Mouse (Mus musculus): ENCODE data around the gene Irgc1. TPM values are rescaled to one million over a fixed set of nuclear protein-coding genes. Genes with fewer than 3 reads are reported as not detected.

Gene Irgc1
- polyA plus RNA-seq, 1 experiment from 2014 or later: not detected

DNA sequence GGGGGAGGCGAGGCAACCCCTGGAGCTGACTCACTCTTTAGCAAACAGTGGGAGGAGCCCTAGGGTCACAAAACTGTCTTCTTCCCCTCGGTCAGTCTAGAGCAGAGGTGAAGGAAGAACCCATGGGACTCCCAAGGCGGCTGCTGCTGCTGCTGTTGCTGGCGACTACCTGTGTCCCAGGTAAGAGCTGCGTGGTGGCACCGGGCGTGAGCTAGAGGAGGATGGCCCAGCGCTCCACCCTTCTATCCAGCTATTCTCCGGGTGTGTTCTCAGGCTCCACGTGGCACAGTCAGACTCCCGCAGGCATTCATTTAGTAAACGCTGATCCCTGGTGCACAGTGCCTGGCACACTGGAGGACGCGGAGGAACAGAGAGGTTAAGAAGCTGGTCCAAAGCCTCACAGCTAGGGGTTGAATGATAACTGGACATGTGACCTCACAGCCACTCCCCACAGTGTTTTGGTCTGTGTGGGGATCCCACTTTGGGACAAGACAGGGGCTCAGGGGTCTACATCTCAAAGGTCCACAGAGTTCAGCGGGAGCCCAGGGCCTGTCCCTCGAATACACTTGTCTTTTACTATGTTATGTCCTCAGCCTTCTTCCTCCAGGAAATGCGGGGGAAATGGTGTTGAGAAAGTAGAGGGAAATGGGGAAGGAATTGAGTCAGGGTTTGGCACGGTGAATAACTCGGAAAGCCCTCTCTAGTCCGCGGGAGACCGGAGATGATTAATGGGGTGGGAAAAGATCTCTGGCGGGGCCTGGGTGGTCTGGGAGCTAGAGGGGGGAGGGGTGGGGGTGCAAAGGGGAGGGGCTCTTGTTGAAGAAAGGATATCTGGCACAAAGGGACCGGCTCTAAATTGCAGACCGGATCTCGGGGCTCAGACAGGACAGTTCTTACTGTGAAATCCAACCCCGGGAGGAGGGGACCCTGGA lies 10.6 kb upstream of the Irgc1 start, which contains the start of gene Plaur:
Gene Plaur, plus strand, starts transcription at position 97 of the 932 bp plus-strand sequence.
- H3K9me3 ChIP-seq (ENCODE audit: control insufficient read depth, low read length): no peaks in the 10 kb centered on the region
- H3K9ac ChIP-seq (ENCODE audit: low read depth, low read length): no peak within 1 kb of the TSS
- peak; percentile 54; the same call in 1 of the 2 replicates for ATAC-seq
- H3K27me3 ChIP-seq (replicated peaks; ENCODE audit: control insufficient read depth, insufficient read depth, low read length): no peaks in the 10 kb centered on the region; the same call in 1 of the 2 replicates
- H3K4me2 ChIP-seq (ENCODE audit: low read length): peak within 1 kb of the TSS; percentile 8
- WGBS: 9% methylated on average over 26 of the region's 27 CpGs
- no peaks in the 10 kb centered on the region for H3K36me3 ChIP-seq (ENCODE audit: control insufficient read depth, insufficient read depth, low read length)
- H3K27ac ChIP-seq (ENCODE audit: low read depth, low read length): no peak within 1 kb of the TSS
- H3K4me3 ChIP-seq (ENCODE audit: low read length): no peak within 1 kb of the TSS
- H3K4me1 ChIP-seq (ENCODE audit: control insufficient read depth, insufficient read depth, low read depth, low read length): peaks cover 3% of the 10 kb centered on the region; the same call in 1 of the 2 replicates

DNA sequence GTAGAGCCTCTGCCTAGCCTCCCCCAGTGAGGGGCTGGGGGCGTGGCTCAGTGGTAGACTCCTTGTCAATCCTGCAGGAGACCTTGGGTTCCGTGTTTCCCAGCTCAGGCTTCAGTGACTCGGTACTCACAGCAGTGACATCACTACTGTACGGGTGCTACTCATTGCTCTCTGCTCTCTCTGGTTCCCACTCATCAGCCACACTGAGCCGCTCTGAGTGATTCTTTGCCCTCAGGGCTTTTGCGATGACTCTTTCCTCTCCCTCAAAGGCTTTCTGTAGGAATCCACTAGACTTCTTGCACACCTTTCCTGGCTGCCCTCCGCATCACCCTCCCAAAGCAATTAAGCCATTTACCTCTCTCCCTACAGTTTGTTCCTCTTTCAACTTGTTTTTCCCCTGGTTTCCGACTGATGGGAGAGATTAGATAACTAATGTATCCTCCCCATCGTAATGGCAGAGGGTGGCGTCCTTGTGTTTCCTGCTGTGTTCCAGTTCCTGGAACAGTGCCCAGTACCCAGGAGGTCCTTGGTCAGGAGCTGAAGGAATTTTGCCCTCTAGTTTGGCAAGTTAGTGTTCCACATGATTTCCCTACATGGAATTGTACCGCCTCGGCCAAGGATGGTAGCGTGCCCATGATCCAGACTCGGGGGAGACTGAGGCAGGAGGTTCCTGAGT lies 9.4 kb upstream of the Irgc1 start:
- no peaks in the 10 kb centered on the region for H3K36me3 ChIP-seq (ENCODE audit: control insufficient read depth, insufficient read depth, low read length)
- ATAC-seq: no peak
- WGBS: 63% methylated on average over 13 of the region's 14 CpGs
- H3K4me2 ChIP-seq (ENCODE audit: low read length): no peak overlapping the region
- no peak overlapping the region for H3K27ac ChIP-seq (ENCODE audit: low read depth, low read length)
- H3K9ac ChIP-seq (ENCODE audit: low read depth, low read length): no peak overlapping the region
- H3K27me3 ChIP-seq (replicated peaks; ENCODE audit: control insufficient read depth, insufficient read depth, low read length): no peaks in the 10 kb centered on the region; the same call in 1 of the 2 replicates
- H3K9me3 ChIP-seq (ENCODE audit: control insufficient read depth, low read length): no peaks in the 10 kb centered on the region
- H3K4me3 ChIP-seq (ENCODE audit: low read length): no peak overlapping the region
- H3K4me1 ChIP-seq (ENCODE audit: control insufficient read depth, insufficient read depth, low read depth, low read length): peaks cover 3% of the 10 kb centered on the region; the same call in 1 of the 2 replicates

DNA sequence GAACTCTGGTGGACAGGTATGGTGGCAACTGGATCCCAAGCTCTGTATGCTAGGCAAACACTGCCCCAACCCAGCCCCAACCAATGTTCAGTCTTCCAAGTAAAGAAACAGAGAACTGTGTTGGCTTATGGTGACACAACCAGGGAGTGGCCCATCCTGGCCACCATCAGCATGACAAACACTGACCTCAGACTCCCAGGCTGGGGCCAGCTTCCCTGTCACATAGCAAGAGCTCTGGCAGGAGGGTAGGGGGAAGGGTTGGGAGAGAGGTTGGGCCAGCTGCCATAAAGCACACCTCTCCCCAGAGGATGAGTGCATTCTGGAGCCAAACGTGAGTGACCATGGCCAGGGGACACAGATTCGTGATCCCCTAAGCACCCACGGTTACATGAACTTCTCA lies 7.7 kb upstream of the Irgc1 start:
- Histone ChIP-seq H3K36me3 (ENCODE audit: control insufficient read depth, insufficient read depth, low read length) (no peaks in the 10 kb centered on the region), H3K9me3 (ENCODE audit: control insufficient read depth, low read length) (no peaks in the 10 kb centered on the region), H3K4me1 (ENCODE audit: control insufficient read depth, insufficient read depth, low read depth, low read length) (peaks cover 3% of the 10 kb centered on the region; the same call in 1 of the 2 replicates), H3K27ac (ENCODE audit: low read depth, low read length) (no peak overlapping the region), H3K4me2 (ENCODE audit: low read length) (no peak overlapping the region), H3K9ac (ENCODE audit: low read depth, low read length) (no peak overlapping the region), H3K27me3 (replicated peaks; ENCODE audit: control insufficient read depth, insufficient read depth, low read length) (no peaks in the 10 kb centered on the region; the same call in 1 of the 2 replicates), H3K4me3 (ENCODE audit: low read length) (no peak overlapping the region)
- 60% methylated on average over 3 of the region's 3 CpGs for WGBS
- ATAC-seq: no peak

DNA sequence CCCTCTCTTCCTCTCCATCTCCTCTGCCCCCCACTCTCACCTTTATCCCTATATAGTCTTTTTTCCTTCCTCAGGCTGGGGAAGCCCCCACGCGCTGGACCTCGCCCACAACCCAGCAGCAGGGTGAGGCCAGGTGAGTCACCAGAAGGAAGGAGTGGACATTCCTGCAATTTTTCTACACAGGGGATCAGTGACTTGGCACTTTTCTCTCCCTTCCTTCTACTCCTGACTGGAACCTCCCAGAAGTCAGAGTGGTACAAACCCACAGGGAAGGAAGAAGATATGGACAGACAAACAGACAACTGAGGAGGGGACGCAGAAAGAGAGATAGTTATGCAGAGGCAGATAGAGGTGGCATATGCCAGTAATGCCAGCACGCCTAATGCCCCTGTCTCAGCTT lies 7.3 kb upstream of the Irgc1 start:
- no peak for ATAC-seq
- Histone ChIP-seq H3K36me3 (ENCODE audit: control insufficient read depth, insufficient read depth, low read length) (no peaks in the 10 kb centered on the region), H3K27ac (ENCODE audit: low read depth, low read length) (no peak overlapping the region), H3K4me2 (ENCODE audit: low read length) (no peak overlapping the region), H3K4me3 (ENCODE audit: low read length) (no peak overlapping the region), H3K9ac (ENCODE audit: low read depth, low read length) (no peak overlapping the region), H3K4me1 (ENCODE audit: control insufficient read depth, insufficient read depth, low read depth, low read length) (peaks cover 3% of the 10 kb centered on the region; the same call in 1 of the 2 replicates), H3K9me3 (ENCODE audit: control insufficient read depth, low read length) (no peaks in the 10 kb centered on the region), H3K27me3 (replicated peaks; ENCODE audit: control insufficient read depth, insufficient read depth, low read length) (no peaks in the 10 kb centered on the region; the same call in 1 of the 2 replicates)
- 84% methylated on average over 5 of the region's 5 CpGs for whole genome bisulfite sequencing

DNA sequence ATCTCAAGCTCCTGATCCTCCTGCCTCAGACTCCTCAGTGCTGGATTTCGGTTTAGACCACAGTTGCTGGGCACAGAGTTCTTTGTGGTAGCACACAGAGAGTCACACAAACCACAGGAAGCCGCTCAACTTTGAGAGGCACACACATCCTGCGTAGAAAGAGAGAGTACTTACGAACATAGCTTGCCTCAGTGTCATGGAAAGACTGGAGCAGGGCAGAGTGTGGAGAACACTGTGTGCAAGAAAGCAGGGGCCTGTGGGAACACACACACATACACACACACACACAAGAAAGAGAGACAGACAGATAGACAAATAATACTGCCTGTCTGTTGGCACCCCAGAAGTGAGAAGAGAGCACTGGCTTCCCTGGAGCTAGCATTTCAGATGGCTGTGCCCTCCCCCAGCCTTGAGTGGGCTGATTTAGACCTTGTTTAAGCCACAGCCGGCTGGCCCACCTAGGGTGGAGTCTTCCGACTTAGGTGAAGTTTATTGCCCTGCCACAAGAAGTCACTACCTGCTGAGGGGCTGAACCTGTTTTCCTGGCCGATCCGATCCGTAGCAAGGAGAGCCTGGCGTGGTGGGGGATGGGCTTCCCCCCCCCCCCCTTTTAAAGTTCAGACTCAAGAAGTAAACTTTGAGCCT lies 5.8 kb upstream of the Irgc1 start:
- H3K9ac ChIP-seq (ENCODE audit: low read depth, low read length): no peak overlapping the region
- WGBS: 75% methylated on average over 9 of the region's 10 CpGs
- no peaks in the 10 kb centered on the region for H3K9me3 ChIP-seq (ENCODE audit: control insufficient read depth, low read length)
- H3K27ac ChIP-seq (ENCODE audit: low read depth, low read length): no peak overlapping the region
- H3K4me3 ChIP-seq (ENCODE audit: low read length): no peak overlapping the region
- H3K36me3 ChIP-seq (ENCODE audit: control insufficient read depth, insufficient read depth, low read length): no peaks in the 10 kb centered on the region
- no peak overlapping the region for H3K4me2 ChIP-seq (ENCODE audit: low read length)
- no peak for ATAC-seq
- H3K27me3 ChIP-seq (replicated peaks; ENCODE audit: control insufficient read depth, insufficient read depth, low read length): no peaks in the 10 kb centered on the region; the same call in 1 of the 2 replicates
- H3K4me1 ChIP-seq (ENCODE audit: control insufficient read depth, insufficient read depth, low read depth, low read length): no peaks in the 10 kb centered on the region; the same call in 1 of the 2 replicates

DNA sequence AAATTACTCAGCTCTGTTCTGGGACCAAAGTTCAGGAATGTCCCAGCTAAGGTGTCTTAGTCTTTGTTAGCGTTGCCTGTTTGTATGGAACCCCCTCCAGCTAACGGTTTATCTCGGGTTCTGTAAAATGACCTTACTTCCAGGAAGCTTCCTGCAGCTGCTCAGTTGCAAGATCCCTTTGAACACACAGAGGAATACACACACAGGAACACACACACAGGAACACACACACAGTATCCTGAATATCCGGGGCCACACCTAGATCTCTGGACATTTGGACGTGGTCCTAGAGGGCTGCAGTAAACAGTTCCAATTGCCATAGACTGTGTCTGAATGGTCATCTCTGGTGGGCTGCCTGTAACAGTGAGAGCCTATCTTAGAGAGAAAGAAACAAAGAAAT lies 3.6 kb upstream of the Irgc1 start:
- H3K27ac ChIP-seq (ENCODE audit: low read depth, low read length): no peak overlapping the region
- no peak overlapping the region for H3K4me3 ChIP-seq (ENCODE audit: low read length)
- H3K9ac ChIP-seq (ENCODE audit: low read depth, low read length): no peak overlapping the region
- H3K9me3 ChIP-seq (ENCODE audit: control insufficient read depth, low read length): no peaks in the 10 kb centered on the region
- H3K4me1 ChIP-seq (ENCODE audit: control insufficient read depth, insufficient read depth, low read depth, low read length): no peaks in the 10 kb centered on the region
- no peaks in the 10 kb centered on the region for H3K27me3 ChIP-seq (replicated peaks; ENCODE audit: control insufficient read depth, insufficient read depth, low read length)
- H3K4me2 ChIP-seq (ENCODE audit: low read length): no peak overlapping the region
- ATAC-seq: no peak
- 86% methylated on average over 5 of the region's 5 CpGs for WGBS
- no peaks in the 10 kb centered on the region for H3K36me3 ChIP-seq (ENCODE audit: control insufficient read depth, insufficient read depth, low read length)

DNA sequence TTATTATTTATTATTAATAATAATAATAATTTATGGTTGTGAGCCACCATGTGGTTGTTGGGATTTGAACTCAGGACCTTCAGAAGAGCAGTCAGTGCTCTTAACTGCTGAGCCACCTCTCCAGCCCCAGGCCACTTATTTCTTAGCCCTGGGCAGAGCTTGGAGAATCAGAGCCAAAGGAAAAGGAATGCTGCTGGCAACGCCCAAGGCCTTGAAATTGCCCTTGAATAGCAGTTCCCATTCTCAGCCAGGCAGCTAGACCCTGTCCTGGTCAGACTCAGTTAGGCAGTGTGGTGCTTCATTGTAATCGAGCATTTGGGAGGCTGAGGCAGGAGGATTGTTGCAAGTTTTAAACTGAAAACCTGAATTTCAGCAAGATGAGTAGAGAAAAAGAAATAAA lies 2.1 kb upstream of the Irgc1 start:
- H3K36me3 ChIP-seq (ENCODE audit: control insufficient read depth, insufficient read depth, low read length): no peaks in the 10 kb centered on the region
- ATAC-seq: no peak
- H3K9me3 ChIP-seq (ENCODE audit: control insufficient read depth, low read length): no peaks in the 10 kb centered on the region
- 67% methylated on average over 2 of the region's 2 CpGs for WGBS
- no peak overlapping the region for H3K9ac ChIP-seq (ENCODE audit: low read depth, low read length)
- no peak overlapping the region for H3K4me2 ChIP-seq (ENCODE audit: low read length)
- no peak overlapping the region for H3K4me3 ChIP-seq (ENCODE audit: low read length)
- no peak overlapping the region for H3K27ac ChIP-seq (ENCODE audit: low read depth, low read length)
- H3K27me3 ChIP-seq (replicated peaks; ENCODE audit: control insufficient read depth, insufficient read depth, low read length): no peaks in the 10 kb centered on the region
- no peaks in the 10 kb centered on the region for H3K4me1 ChIP-seq (ENCODE audit: control insufficient read depth, insufficient read depth, low read depth, low read length)

DNA sequence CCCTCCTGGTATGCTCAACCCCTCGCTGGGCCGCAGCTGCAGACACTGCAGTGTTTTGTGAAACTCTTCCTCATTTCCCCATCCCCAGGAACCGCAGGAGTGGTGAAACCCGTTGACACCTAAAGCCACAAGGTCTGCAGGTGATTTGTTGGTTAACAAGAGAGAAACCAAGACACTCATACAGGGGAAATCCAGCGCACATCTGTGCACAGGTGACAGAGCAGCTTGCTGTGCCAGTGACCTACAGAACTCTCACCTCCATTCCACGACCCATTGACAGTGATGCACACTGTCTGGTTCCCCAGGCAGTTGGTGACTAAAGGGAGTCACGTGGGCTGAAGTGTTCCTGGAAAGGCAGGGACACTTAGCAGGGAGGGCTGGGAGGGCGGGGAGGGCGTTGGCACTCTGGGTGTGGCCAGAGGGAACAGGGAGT lies 1.5 kb downstream of the Irgc1 start:
- H3K4me2 ChIP-seq (ENCODE audit: low read length): no peak overlapping the region
- no peaks in the 10 kb centered on the region for H3K9me3 ChIP-seq (ENCODE audit: control insufficient read depth, low read length)
- no peak for ATAC-seq
- no peaks in the 10 kb centered on the region for H3K27me3 ChIP-seq (replicated peaks; ENCODE audit: control insufficient read depth, insufficient read depth, low read length)
- no peak overlapping the region for H3K27ac ChIP-seq (ENCODE audit: low read depth, low read length)
- H3K4me3 ChIP-seq (ENCODE audit: low read length): no peak overlapping the region
- 62% methylated on average over 7 of the region's 9 CpGs for WGBS
- H3K36me3 ChIP-seq (ENCODE audit: control insufficient read depth, insufficient read depth, low read length): no peaks in the 10 kb centered on the region
- H3K4me1 ChIP-seq (ENCODE audit: control insufficient read depth, insufficient read depth, low read depth, low read length): no peaks in the 10 kb centered on the region
- no peak overlapping the region for H3K9ac ChIP-seq (ENCODE audit: low read depth, low read length)

Data from hindbrain, embryonic 16.5 days (tissue).